8 mouse cellular contexts compared by ENCODE assay signal in the genomic region with DNA sequence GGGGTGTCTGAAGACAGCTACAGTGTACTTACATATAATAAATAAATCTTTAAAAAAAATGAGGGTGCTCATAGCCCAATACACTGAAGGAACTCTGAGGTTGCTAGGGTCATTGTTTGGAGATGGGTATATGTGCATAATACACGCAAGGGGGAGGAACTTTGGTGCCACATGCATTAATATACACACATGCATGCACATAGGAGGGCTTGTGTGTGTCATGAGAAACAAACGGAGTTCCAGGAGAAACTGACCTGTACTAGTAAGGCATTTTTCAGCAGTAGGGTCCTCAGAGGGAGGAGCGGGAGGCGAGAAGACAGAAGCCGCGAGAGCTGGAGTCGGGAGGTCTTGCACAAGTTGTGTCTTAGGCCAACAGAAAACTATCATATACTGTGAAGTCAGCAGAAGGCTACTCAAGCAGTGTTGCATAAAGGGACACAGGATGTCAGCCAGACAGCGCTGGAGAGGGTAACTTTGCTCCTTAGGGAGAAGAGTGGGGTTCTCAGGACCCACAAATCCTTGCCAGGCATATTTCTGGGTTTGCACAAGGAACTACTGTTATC. TPM values are rescaled to one million over a fixed set of nuclear protein-coding genes. Genes with fewer than 3 reads are reported as not detected.
DNase-seq lines count a peak whose midpoint lies in the region; ATAC-seq and TF ChIP-seq lines count a peak whose summit lies in the region.

No protein-coding gene starts in this region.

- peak overlapping the region in 1 of 2 experiments; percentile 28; a peak in 1 of 4 replicates for H3K27ac ChIP-seq in heart, embryonic 14.5 days (replicated peaks in 1 of 2; ENCODE audit: control insufficient read depth in 1 of 2, insufficient read depth in 1 of 2, low read depth in 2 of 2, low read length in 2 of 2)
- no peak overlapping the region for H3K27ac ChIP-seq in liver, embryonic 16.5 days (ENCODE audit: low read length)
- H3K27ac ChIP-seq in stomach, embryonic 14.5 days (ENCODE audit: low read length), result peak overlapping the region; percentile 63

- H3K4me1 ChIP-seq in lung, adult 2 months (ENCODE audit: control insufficient read depth, insufficient read depth, low read length), result peaks cover 6% of the 10 kb centered on the region
- H3K4me1 ChIP-seq in heart, embryonic 14.5 days (ENCODE audit: control insufficient read depth in 2 of 2, insufficient read depth in 2 of 2, low read length in 2 of 2), result peaks cover 13 to 15% of the 10 kb centered on the region in 2 experiments
- peaks cover 10% of the 10 kb centered on the region for H3K4me1 ChIP-seq in liver, embryonic 16.5 days (ENCODE audit: control insufficient read depth, low read depth, low read length)
- H3K4me1 ChIP-seq in stomach, embryonic 14.5 days (ENCODE audit: control insufficient read depth, insufficient read depth, low read length), result no peaks in the 10 kb centered on the region

- peak overlapping the region; percentile 49 for H3K4me2 ChIP-seq in heart, embryonic 14.5 days (ENCODE audit: low read length)
- H3K4me2 ChIP-seq in liver, embryonic 16.5 days (ENCODE audit: low read depth, low read length), result peak overlapping the region; percentile 30
- peak overlapping the region; percentile 35 for H3K4me2 ChIP-seq in stomach, embryonic 14.5 days (replicated peaks; ENCODE audit: low read depth, low read length)

- no peak overlapping the region for H3K9ac ChIP-seq in heart, embryonic 14.5 days (ENCODE audit: low read length)
- no peak overlapping the region for H3K9ac ChIP-seq in liver, embryonic 16.5 days (ENCODE audit: low read depth, low read length)
- no peak overlapping the region for H3K9ac ChIP-seq in stomach, embryonic 14.5 days (replicated peaks; ENCODE audit: low read depth, low read length)

- no peaks in the 10 kb centered on the region for H3K27me3 ChIP-seq in heart, embryonic 14.5 days (ENCODE audit: control insufficient read depth, insufficient read depth, low read length)
- H3K27me3 ChIP-seq in liver, embryonic 16.5 days (ENCODE audit: control insufficient read depth, insufficient read depth, low read depth, low read length), result no peaks in the 10 kb centered on the region
- no peaks in the 10 kb centered on the region for H3K27me3 ChIP-seq in stomach, embryonic 14.5 days (ENCODE audit: control insufficient read depth, insufficient read depth, low read length)

- peak overlapping the region; percentile 31 for H3K4me3 ChIP-seq in lung, adult 2 months (replicated peaks; ENCODE audit: extremely low read depth, low read depth, low read length)
- H3K4me3 ChIP-seq in heart, embryonic 14.5 days (ENCODE audit: control insufficient read depth in 1 of 2, insufficient read depth in 1 of 2, low read depth in 1 of 2, low read length in 2 of 2), result 0 out of 4 replicates have a peak overlapping the region, but pooled peaks of 1 of the 2 experiments have one; percentile 2
- no peak overlapping the region for H3K4me3 ChIP-seq in liver, embryonic 16.5 days (ENCODE audit: low read depth, low read length)
- no peak overlapping the region for H3K4me3 ChIP-seq in stomach, embryonic 14.5 days (ENCODE audit: low read depth, low read length)

- no peak for DNase-seq in lung, adult 2 months
- DNase-seq in lung, postnatal 36 days, result no peak
- DNase-seq in spleen, adult 12 weeks (ENCODE audit: low spot score), result no peak
- no peak for DNase-seq in thymus, postnatal 14 days

- ATAC-seq in heart, embryonic 14.5 days (ENCODE audit: insufficient number of reproducible peaks, insufficient read depth, low FRiP score, low read depth), result peak; percentile 29; the same call in 1 of the 2 replicates
- peak; percentile 45 for ATAC-seq in liver, embryonic 16.5 days (ENCODE audit: low read depth)
- peak; percentile 60; the same call in 1 of the 2 replicates for ATAC-seq in stomach, embryonic 14.5 days (ENCODE audit: insufficient number of reproducible peaks, insufficient read depth, low FRiP score, low read depth)
- ATAC-seq in cerebellum, adult (ENCODE audit: insufficient number of reproducible peaks, low FRiP score, low TSS enrichment), result no peak

- no peak for TF ChIP-seq POLR2A in lung, adult 2 months (IDR thresholded peaks at IDR 0.05; ENCODE audit: borderline replicate concordance, extremely low read depth, low read depth, low read length)

- no peaks in the 10 kb centered on the region for H3K9me3 ChIP-seq in heart, embryonic 14.5 days (ENCODE audit: control insufficient read depth, low read length)
- no peaks in the 10 kb centered on the region for H3K9me3 ChIP-seq in liver, embryonic 16.5 days (replicated peaks; ENCODE audit: control insufficient read depth, low read length)
- H3K9me3 ChIP-seq in stomach, embryonic 14.5 days (ENCODE audit: control insufficient read depth, low read depth, low read length), result no peaks in the 10 kb centered on the region

- no peaks in the 10 kb centered on the region for H3K36me3 ChIP-seq in heart, embryonic 14.5 days (ENCODE audit: control insufficient read depth, insufficient read depth, low read length)
- no peaks in the 10 kb centered on the region for H3K36me3 ChIP-seq in liver, embryonic 16.5 days (ENCODE audit: control insufficient read depth, insufficient read depth)
- H3K36me3 ChIP-seq in stomach, embryonic 14.5 days (ENCODE audit: control insufficient read depth, insufficient read depth, low read length), result no peaks in the 10 kb centered on the region

- 51% methylated on average over 8 of the region's 8 CpGs for WGBS in lung, adult 2 months
- WGBS in heart, embryonic 14.5 days, result 59% methylated on average over 8 of the region's 8 CpGs
- WGBS in liver, embryonic 16.5 days (ENCODE audit: insufficient replicate concordance), result 53% methylated on average over 8 of the region's 8 CpGs
- WGBS in stomach, embryonic 14.5 days, result 50% methylated on average over 8 of the region's 8 CpGs

- no peak for TF ChIP-seq CTCF in lung, adult 2 months (IDR thresholded peaks at IDR 0.05; ENCODE audit: insufficient read depth, low read length)

RNA-seq across cellular contexts. Expression of gene Mcrs1, which starts 7.5 kb away (rescaled TPM):
- polyA plus RNA-seq in lung, adult 2 months (2012; rRNA removed), result 59.2 and 65.6 TPM in 2 replicates
- 167 and 173 TPM in 2 replicates for polyA plus RNA-seq in heart, embryonic 14.5 days (2014; fragmentation: Nextera tagmentation; extraction: Ambion mirVana)
- polyA plus RNA-seq in liver, embryonic 16.5 days (2015; fragmentation: Nextera tagmentation; extraction: Ambion mirVana), result 35.8 and 38.4 TPM in 2 replicates
- polyA plus RNA-seq in stomach, embryonic 14.5 days (2014; fragmentation: Nextera tagmentation; extraction: Ambion mirVana), result 141 and 145 TPM in 2 replicates

RNA-seq across cellular contexts. Expression of gene Kcnh3, which starts 34.6 kb away (rescaled TPM):
- 4.8 and 5.0 TPM in 2 replicates for polyA plus RNA-seq in lung, adult 2 months (2012; rRNA removed)
- 0.12 TPM in 1 of 2 replicates, not detected in the other for polyA plus RNA-seq in heart, embryonic 14.5 days (2014; fragmentation: Nextera tagmentation; extraction: Ambion mirVana)
- 0.05 and 0.12 TPM in 2 replicates for polyA plus RNA-seq in liver, embryonic 16.5 days (2015; fragmentation: Nextera tagmentation; extraction: Ambion mirVana)
- polyA plus RNA-seq in stomach, embryonic 14.5 days (2014; fragmentation: Nextera tagmentation; extraction: Ambion mirVana), result 0.73 and 1.7 TPM in 2 replicates

RNA-seq across cellular contexts. Expression of gene Prpf40b, which starts 35.6 kb away (rescaled TPM):
- polyA plus RNA-seq in lung, adult 2 months (2012; rRNA removed), result 68.1 and 76.5 TPM in 2 replicates
- 31.2 and 38.0 TPM in 2 replicates for polyA plus RNA-seq in heart, embryonic 14.5 days (2014; fragmentation: Nextera tagmentation; extraction: Ambion mirVana)
- 6.5 and 8.0 TPM in 2 replicates for polyA plus RNA-seq in liver, embryonic 16.5 days (2015; fragmentation: Nextera tagmentation; extraction: Ambion mirVana)
- polyA plus RNA-seq in stomach, embryonic 14.5 days (2014; fragmentation: Nextera tagmentation; extraction: Ambion mirVana), result 57.3 and 57.5 TPM in 2 replicates

RNA-seq across cellular contexts. Expression of gene Fam186b, which starts 36.4 kb away (rescaled TPM):
- polyA plus RNA-seq in lung, adult 2 months (2012; rRNA removed), result 0.05 TPM in 1 of 2 replicates, not detected in the other
- 0.36 TPM in 1 of 2 replicates, not detected in the other for polyA plus RNA-seq in heart, embryonic 14.5 days (2014; fragmentation: Nextera tagmentation; extraction: Ambion mirVana)
- polyA plus RNA-seq in liver, embryonic 16.5 days (2015; fragmentation: Nextera tagmentation; extraction: Ambion mirVana), result 0.04 TPM in 1 of 2 replicates, not detected in the other
- 0.13 TPM in 1 of 2 replicates, not detected in the other for polyA plus RNA-seq in stomach, embryonic 14.5 days (2014; fragmentation: Nextera tagmentation; extraction: Ambion mirVana)
